Mouse (Mus musculus) liver, adult 2 months (tissue): ENCODE measurements around the gene Bcl11a. TPM values are rescaled to one million over a fixed set of nuclear protein-coding genes. Genes with fewer than 3 reads are reported as not detected.
A peak's percentile ranks its signal among the peaks of the same experiment; 100 is the strongest.

Source experiments
- DNase-seq: peaks from one replicate; pipeline ENCODE4 v3.0.0-alpha.2; 2011; ENCODE audit warnings: low read depth, low spot score; ENCODE audit errors: extremely low read depth
- H3K27ac ChIP-seq: fragments of 200-500 bp; replicated peaks from 2 replicates; pipeline ENCODE4 v1.5.1; 2012; ENCODE audit warnings: low read depth, mild to moderate bottlenecking, control low read depth, inconsistent platforms, low read length; ENCODE audit not compliant: insufficient read depth
- H3K27me3 ChIP-seq: fragments of 200-500 bp; 2 replicates; pipeline ENCODE4 v1.6.1; 2012; ENCODE audit warnings: mild to moderate bottlenecking, moderate library complexity, low read length, inconsistent platforms; ENCODE audit not compliant: control insufficient read depth, insufficient read depth
- H3K36me3 ChIP-seq: fragments of 200-500 bp; 2 replicates; pipeline ENCODE4 v1.6.1; 2012; ENCODE audit warnings: low read length, inconsistent platforms; ENCODE audit not compliant: control insufficient read depth, insufficient read depth
- H3K4me1 ChIP-seq: fragments of 200-500 bp; 2 replicates; pipeline ENCODE4 v1.6.1; 2011; ENCODE audit warnings: low read length; ENCODE audit not compliant: control insufficient read depth, insufficient read depth
- H3K4me3 ChIP-seq: fragments of 200-500 bp; 2 replicates; pipeline ENCODE4 v1.5.1; 2011; ENCODE audit warnings: low read depth, mild to moderate bottlenecking, control low read depth, low read length, moderate library complexity; ENCODE audit not compliant: insufficient read depth
- H3K79me2 ChIP-seq: fragments of 200-500 bp; 2 replicates; pipeline ENCODE4 v1.6.1; 2012; ENCODE audit warnings: inconsistent platforms, mild to moderate bottlenecking, low read length, moderate library complexity; ENCODE audit not compliant: control insufficient read depth, insufficient read depth
- H3K9ac ChIP-seq: fragments of 200-500 bp; 2 replicates; pipeline ENCODE4 v1.6.1; 2012; ENCODE audit warnings: low read depth, mild to moderate bottlenecking, control low read depth, inconsistent platforms, low read length
- CTCF ChIP-seq: fragments of 200-500 bp; IDR thresholded peaks from 2 replicates; pipeline ENCODE4 v1.5.1; 2011; ENCODE audit warnings: low read depth, low read length, control low read depth
- POLR2A ChIP-seq: fragments of 200-500 bp; IDR thresholded peaks from 2 replicates; pipeline ENCODE4 v1.6.1; 2011; ENCODE audit warnings: low read length, control low read depth; ENCODE audit not compliant: insufficient read depth; ENCODE audit errors: extremely low read depth
- WGBS: fragments of 180-500 bp; shearing (Covaris S2); methylation state at CpG from one replicate; pipeline ENCODE4 v1.1.7; 2018; 5-methylcytosine and 5-hydroxymethylcytosine counted together
- polyA plus RNA-seq: library from polyadenylated mRNA; depleted of rRNA; stranded (reverse); fragments of >200 nt; gene quantifications from 2 replicates; pipeline ENCODE4 v1.2.3, GENCODE M21; 2012
- total RNA-seq: library from RNA; depleted of rRNA; stranded (reverse); fragments of >200 nt; gene quantifications from 2 replicates; pipeline ENCODE4 v1.2.3, GENCODE M21; 2014

Gene Bcl11a
- total and polyA plus RNA-seq, 2 experiments, result 0.09 to 0.13 TPM

GRCm38 (mm10) chr11:24078706-24079316 is 955 bp downstream of the Bcl11a start:
- 0 out of 2 replicates have a peak overlapping the region, but pooled peaks have one; percentile 14 for H3K4me3 ChIP-seq
- H3K36me3 ChIP-seq, result no peaks in the 10 kb centered on the region
- no peaks in the 10 kb centered on the region for H3K79me2 ChIP-seq
- TF ChIP-seq POLR2A (no peak), CTCF (no peak)
- DNase-seq, result no peak
- H3K27me3 ChIP-seq, result peaks cover 36% of the 10 kb centered on the region
- no peak overlapping the region for H3K9ac ChIP-seq
- WGBS, result 2% methylated on average over 38 of the region's 38 CpGs
- H3K4me1 ChIP-seq, result peaks cover 11% of the 10 kb centered on the region
- no peak overlapping the region for H3K27ac ChIP-seq

DNA sequence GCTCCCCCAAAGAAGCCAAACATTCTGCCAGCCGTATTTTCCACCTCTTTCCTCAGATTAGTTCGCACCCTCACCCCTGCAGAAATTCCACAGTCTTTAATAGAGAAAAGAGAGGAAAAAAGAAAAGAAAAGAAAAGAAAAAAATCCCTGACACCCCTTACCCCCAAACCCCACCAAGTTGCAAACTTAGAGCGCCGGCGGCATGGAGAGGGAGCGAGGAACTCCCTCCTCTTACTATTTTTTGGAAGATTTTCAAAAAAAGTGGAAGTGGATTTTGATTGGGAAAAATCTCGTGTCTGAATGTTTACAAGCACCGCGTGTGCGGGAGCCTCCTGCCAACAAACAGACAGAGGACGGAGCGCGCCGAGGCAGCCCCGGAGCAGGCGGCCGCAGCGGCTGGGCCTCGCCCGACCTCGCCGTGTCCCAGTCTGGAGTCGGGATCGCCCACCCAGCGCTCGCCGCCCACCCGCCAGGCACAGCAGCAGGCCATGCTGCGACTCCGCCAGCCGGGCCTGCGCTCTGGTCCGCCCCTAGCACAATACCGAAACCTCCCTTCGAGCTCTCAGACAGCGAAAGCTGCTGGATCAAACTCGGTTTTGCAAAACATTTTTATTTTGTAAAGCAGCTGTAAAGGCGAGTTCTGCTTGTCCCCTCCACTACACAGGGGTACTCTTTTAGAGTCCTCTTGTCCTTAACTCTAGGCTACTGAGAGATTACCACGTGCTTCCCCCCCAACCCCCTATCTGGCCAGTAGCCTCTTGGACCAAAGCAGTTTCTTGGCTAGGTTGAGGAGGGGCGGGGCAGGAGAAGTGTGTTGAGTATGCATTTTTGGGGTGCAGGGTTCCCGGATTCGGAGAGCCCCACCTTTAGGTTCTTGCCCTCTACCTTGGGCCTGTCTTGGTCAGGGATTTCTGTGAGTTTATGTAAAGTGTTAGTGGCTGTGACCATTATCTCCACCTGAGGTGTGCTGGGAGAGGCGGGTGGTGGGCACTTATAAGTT is 1.8 kb downstream of the Bcl11a start:
- 1% methylated on average over 43 of the region's 43 CpGs for WGBS
- DNase-seq, result peak; percentile 27

DNA sequence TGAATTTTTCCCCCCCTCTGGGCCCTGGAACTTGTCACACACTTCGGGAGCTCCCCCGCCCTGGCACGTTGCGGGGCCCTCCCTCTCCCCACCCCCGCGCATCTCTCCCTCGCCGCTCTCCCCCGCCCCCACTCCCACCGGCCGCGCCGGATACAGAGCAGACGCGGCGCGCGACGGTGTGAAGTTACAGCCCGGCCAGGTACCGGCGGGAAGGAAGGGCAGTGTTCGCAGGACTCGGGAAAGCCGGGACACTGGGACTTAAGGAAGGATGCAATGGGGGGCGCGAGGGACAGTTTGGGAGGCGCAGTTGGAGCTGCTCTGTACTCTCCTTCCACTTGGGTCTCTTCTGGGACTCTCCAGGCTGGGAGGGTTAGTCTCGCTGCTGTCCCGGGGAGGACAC is 2.7 kb downstream of the Bcl11a start:
- Histone ChIP-seq H3K36me3 (no peaks in the 10 kb centered on the region), H3K79me2 (no peaks in the 10 kb centered on the region), H3K9ac (no peak overlapping the region; the same call in 1 of the 2 replicates), H3K4me1 (peaks cover 11% of the 10 kb centered on the region), H3K27me3 (peaks cover 36% of the 10 kb centered on the region), H3K4me3 (peak overlapping the region; percentile 26; the same call in 1 of the 2 replicates), H3K27ac (no peak overlapping the region)
- 1% methylated on average over 30 of the region's 30 CpGs for WGBS
- no peak for DNase-seq
- TF ChIP-seq CTCF, result no peak
- no peak for TF ChIP-seq POLR2A

More for the DNA sequence above, 1.8 kb downstream of the Bcl11a start:
- Histone ChIP-seq H3K27ac (no peak overlapping the region), H3K4me3 (peak overlapping the region; percentile 58; the same call in 1 of the 2 replicates), H3K9ac (0 out of 2 replicates have a peak overlapping the region, but pooled peaks have one; percentile 6), H3K27me3 (peaks cover 36% of the 10 kb centered on the region), H3K36me3 (no peaks in the 10 kb centered on the region), H3K79me2 (no peaks in the 10 kb centered on the region), H3K4me1 (peaks cover 11% of the 10 kb centered on the region)
- no peak for TF ChIP-seq CTCF

DNA sequence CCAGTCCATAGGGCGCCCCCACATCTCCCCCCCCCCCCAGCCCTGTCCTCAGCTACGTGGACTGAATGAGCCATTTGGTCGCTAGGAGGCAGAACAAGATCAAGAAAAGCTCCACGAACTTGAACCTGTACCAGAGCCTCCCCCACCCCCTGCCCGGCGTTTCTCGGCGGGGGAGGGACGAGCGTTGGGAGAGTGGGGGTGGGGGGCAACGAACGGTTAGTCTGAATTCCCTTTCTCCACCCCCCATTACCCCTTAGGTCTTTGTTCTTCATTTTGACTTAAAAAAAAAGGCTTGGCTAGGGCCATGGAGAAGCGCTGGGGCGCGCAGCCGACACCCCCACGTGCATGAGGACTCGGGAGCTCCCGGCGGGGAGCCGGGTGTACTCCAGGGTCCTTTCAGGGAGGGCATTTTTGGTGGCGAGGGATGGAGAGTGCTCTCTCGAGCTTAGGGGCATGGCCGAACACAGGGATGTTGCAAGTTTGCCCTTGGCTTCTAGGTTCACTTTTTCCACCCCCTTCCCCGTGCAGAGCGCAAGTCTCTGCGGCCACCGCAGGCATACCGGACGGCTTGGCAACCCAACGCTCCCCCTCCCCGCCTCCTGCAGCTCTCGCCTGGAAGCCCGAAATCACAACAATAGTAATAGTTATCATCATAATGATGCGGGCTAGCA is 3.3 kb downstream of the Bcl11a start:
- TF ChIP-seq CTCF (no peak), POLR2A (no peak)
- Histone ChIP-seq H3K79me2 (no peaks in the 10 kb centered on the region), H3K4me3 (peak overlapping the region; percentile 20; the same call in 1 of the 2 replicates), H3K9ac (no peak overlapping the region), H3K4me1 (peaks cover 11% of the 10 kb centered on the region), H3K27ac (no peak overlapping the region), H3K27me3 (peaks cover 37% of the 10 kb centered on the region), H3K36me3 (no peaks in the 10 kb centered on the region)
- under 1% methylated on average over 35 of the region's 35 CpGs for WGBS
- DNase-seq, result no peak

GRCm38 (mm10) chr11:24081687-24082384 is 4.0 kb downstream of the Bcl11a start:
- Histone ChIP-seq H3K4me1 (peaks cover 8% of the 10 kb centered on the region), H3K27me3 (peaks cover 30% of the 10 kb centered on the region), H3K36me3 (no peaks in the 10 kb centered on the region), H3K27ac (no peak overlapping the region), H3K4me3 (peak overlapping the region; percentile 20; the same call in 1 of the 2 replicates), H3K79me2 (no peaks in the 10 kb centered on the region), H3K9ac (no peak overlapping the region)
- 2% methylated on average over 43 of the region's 43 CpGs for WGBS
- no peak for DNase-seq
- TF ChIP-seq POLR2A, result no peak
- no peak for TF ChIP-seq CTCF
